8 mouse cellular contexts compared by ENCODE assay signal in the genomic region with DNA sequence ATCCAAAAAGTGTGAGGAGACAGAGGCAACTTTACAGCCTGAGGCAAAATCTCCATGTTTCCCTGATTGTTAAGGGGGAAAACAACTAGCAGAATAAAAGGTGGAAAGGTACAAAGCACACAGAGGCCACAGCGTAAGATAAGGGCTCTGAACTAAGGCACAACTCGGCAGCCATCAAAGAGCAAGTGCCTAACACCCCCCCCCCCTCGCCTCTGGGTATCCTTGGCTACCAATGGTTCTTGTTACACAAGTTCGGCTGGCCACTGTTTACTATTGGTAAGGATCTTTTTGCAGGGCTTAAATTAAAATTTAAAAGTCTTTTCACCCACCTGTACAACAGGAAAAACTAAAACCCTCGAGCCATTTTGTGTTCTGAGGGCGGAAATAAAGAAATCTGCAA. TPM values are rescaled to one million over a fixed set of nuclear protein-coding genes. Genes with fewer than 3 reads are reported as not detected.
A peak's percentile ranks its signal among the peaks of the same experiment; 100 is the strongest.
DNase-seq lines count a peak whose midpoint lies in the region; ATAC-seq and TF ChIP-seq lines count a peak whose summit lies in the region.

No protein-coding gene starts in this region.

- H3K9ac ChIP-seq in kidney, embryonic 16.5 days (replicated peaks; ENCODE audit: low read length) = no peak overlapping the region
- H3K9ac ChIP-seq in hindbrain, embryonic 16.5 days (ENCODE audit: low read depth, low read length) = no peak overlapping the region
- H3K9ac ChIP-seq in midbrain, postnatal 0 days (replicated peaks; ENCODE audit: low read length, poor library complexity, severe bottlenecking) = no peak overlapping the region

- H3K4me1 ChIP-seq in kidney, embryonic 16.5 days (ENCODE audit: insufficient read depth, low read length) = 0 out of 2 replicates have a peak, but pooled peaks cover 8% of the 10 kb centered on the region
- H3K4me1 ChIP-seq in hindbrain, embryonic 16.5 days (ENCODE audit: control insufficient read depth, insufficient read depth, low read depth, low read length) = no peaks in the 10 kb centered on the region
- no peaks in the 10 kb centered on the region for H3K4me1 ChIP-seq in midbrain, postnatal 0 days (ENCODE audit: insufficient read depth, low read length)

- DNase-seq in kidney, postnatal 14 days = no peak
- DNase-seq in brain, embryonic 14.5 days (ENCODE audit: low read depth) = peak; percentile 28
- DNase-seq in midbrain, postnatal 0 days (ENCODE audit: low spot score) = no peak
- DNase-seq in layer of hippocampus, postnatal 25 days (ENCODE audit: extremely low spot score in 1 of 2, low spot score in 1 of 2) = no peak
- DNase-seq in urinary bladder, adult 2 months (ENCODE audit: low spot score) = no peak
- no peak for DNase-seq in ovary, postnatal 10 days (ENCODE audit: low spot score)

- WGBS in kidney, embryonic 16.5 days = 46% methylated on average over 6 of the region's 6 CpGs
- WGBS in hindbrain, embryonic 16.5 days = 27% methylated on average over 6 of the region's 6 CpGs
- WGBS in midbrain, postnatal 0 days = 21% methylated on average over 6 of the region's 6 CpGs

- H3K27me3 ChIP-seq in kidney, embryonic 16.5 days (ENCODE audit: insufficient read depth, low read length) = peaks cover 10% of the 10 kb centered on the region; the same call in 1 of the 2 replicates
- no peaks in the 10 kb centered on the region for H3K27me3 ChIP-seq in hindbrain, embryonic 16.5 days (replicated peaks; ENCODE audit: control insufficient read depth, insufficient read depth, low read length)
- H3K27me3 ChIP-seq in midbrain, postnatal 0 days (ENCODE audit: insufficient read depth, low read length) = no peaks in the 10 kb centered on the region

- H3K4me2 ChIP-seq in kidney, embryonic 16.5 days (replicated peaks; ENCODE audit: low read depth, low read length) = peak overlapping the region; percentile 62
- H3K4me2 ChIP-seq in hindbrain, embryonic 16.5 days (ENCODE audit: low read length) = peak overlapping the region; percentile 52
- H3K4me2 ChIP-seq in midbrain, postnatal 0 days (ENCODE audit: low read depth, low read length, poor library complexity, severe bottlenecking) = peak overlapping the region; percentile 40; the same call in 1 of the 2 replicates

- H3K4me3 ChIP-seq in kidney, embryonic 16.5 days (ENCODE audit: low read length) = peak overlapping the region; percentile 33; the same call in 1 of the 2 replicates
- no peak overlapping the region for H3K4me3 ChIP-seq in hindbrain, embryonic 16.5 days (ENCODE audit: low read length)
- peak overlapping the region; percentile 59; the same call in 1 of the 2 replicates for H3K4me3 ChIP-seq in midbrain, postnatal 0 days (ENCODE audit: low read depth, low read length)

- TF ChIP-seq CTCF in brain, embryonic 14.5 days (IDR thresholded peaks at IDR 0.05; ENCODE audit: borderline replicate concordance, extremely low read depth, insufficient read depth, insufficient read length) = no peak
- TF ChIP-seq CTCF in midbrain, postnatal 0 days (IDR thresholded peaks at IDR 0.05) = no peak

- ATAC-seq in kidney, embryonic 16.5 days (ENCODE audit: low FRiP score, low TSS enrichment) = no peak
- ATAC-seq in hindbrain, embryonic 16.5 days = no peak
- ATAC-seq in midbrain, postnatal 0 days (ENCODE audit: low FRiP score) = no peak

- peaks cover 7% of the 10 kb centered on the region; the same call in 1 of the 2 replicates for H3K36me3 ChIP-seq in kidney, embryonic 16.5 days (ENCODE audit: insufficient read depth, low read length)
- 0 out of 2 replicates have a peak, but pooled peaks cover 2% of the 10 kb centered on the region for H3K36me3 ChIP-seq in hindbrain, embryonic 16.5 days (ENCODE audit: control insufficient read depth, insufficient read depth, low read length)
- no peaks in the 10 kb centered on the region for H3K36me3 ChIP-seq in midbrain, postnatal 0 days (ENCODE audit: insufficient read depth, low read length)

- no peaks in the 10 kb centered on the region for H3K9me3 ChIP-seq in kidney, embryonic 16.5 days (ENCODE audit: low read length)
- H3K9me3 ChIP-seq in hindbrain, embryonic 16.5 days (ENCODE audit: control insufficient read depth, low read length) = no peaks in the 10 kb centered on the region
- H3K9me3 ChIP-seq in midbrain, postnatal 0 days (ENCODE audit: low read length) = no peaks in the 10 kb centered on the region

- TF ChIP-seq POLR2A in brain, embryonic 14.5 days (IDR thresholded peaks at IDR 0.05; ENCODE audit: borderline replicate concordance, extremely low read depth, insufficient read depth, insufficient read length, poor library complexity, severe bottlenecking) = no peak

- H3K27ac ChIP-seq in kidney, embryonic 16.5 days (ENCODE audit: low read length) = no peak overlapping the region
- H3K27ac ChIP-seq in hindbrain, embryonic 16.5 days (ENCODE audit: low read depth, low read length) = no peak overlapping the region
- no peak overlapping the region for H3K27ac ChIP-seq in midbrain, postnatal 0 days (ENCODE audit: low read depth, low read length)

RNA-seq across cellular contexts. Expression of a gene that starts 2.5 kb away (rescaled TPM):
- polyA plus RNA-seq in kidney, embryonic 16.5 days (2015; fragmentation: Nextera tagmentation; extraction: Ambion mirVana) = 150 and 165 TPM in 2 replicates
- polyA plus RNA-seq in brain, embryonic 14.5 days (2012; rRNA removed) = 67.0 and 76.2 TPM in 2 replicates
- polyA plus RNA-seq in hindbrain, embryonic 16.5 days (2015; fragmentation: Nextera tagmentation; extraction: Ambion mirVana) = 186 and 206 TPM in 2 replicates
- 156 and 178 TPM in 2 replicates for total RNA-seq in midbrain, postnatal 0 days (2014; rRNA removed)
- 179 and 195 TPM in 2 replicates for polyA plus RNA-seq in midbrain, postnatal 0 days (2015; fragmentation: Nextera tagmentation; extraction: Ambion mirVana)
- 100 to 1,000 TPM; 228 to 238 TPM for total RNA-seq in layer of hippocampus, postnatal 25 days (2021)
- polyA plus RNA-seq in urinary bladder, adult 2 months (2012; rRNA removed) = 168 and 173 TPM in 2 replicates
